Mouse (Mus musculus) right cerebral cortex, adult 18-20 months (tissue): ENCODE results near the gene Abcc8.
A peak's percentile ranks its signal among the peaks of the same experiment; 100 is the strongest.
"Not testable (repeated sequence)": the region's sequence is repeated elsewhere in the genome, so short reads cannot be mapped to it uniquely, and the experiment has no call there.

ENCODE experiments used
- DNase-seq: peaks from one replicate; pipeline ENCODE4 v3.0.0; 2022; ENCODE audit warnings: mixed read lengths

The Abcc8 gene

DNA sequence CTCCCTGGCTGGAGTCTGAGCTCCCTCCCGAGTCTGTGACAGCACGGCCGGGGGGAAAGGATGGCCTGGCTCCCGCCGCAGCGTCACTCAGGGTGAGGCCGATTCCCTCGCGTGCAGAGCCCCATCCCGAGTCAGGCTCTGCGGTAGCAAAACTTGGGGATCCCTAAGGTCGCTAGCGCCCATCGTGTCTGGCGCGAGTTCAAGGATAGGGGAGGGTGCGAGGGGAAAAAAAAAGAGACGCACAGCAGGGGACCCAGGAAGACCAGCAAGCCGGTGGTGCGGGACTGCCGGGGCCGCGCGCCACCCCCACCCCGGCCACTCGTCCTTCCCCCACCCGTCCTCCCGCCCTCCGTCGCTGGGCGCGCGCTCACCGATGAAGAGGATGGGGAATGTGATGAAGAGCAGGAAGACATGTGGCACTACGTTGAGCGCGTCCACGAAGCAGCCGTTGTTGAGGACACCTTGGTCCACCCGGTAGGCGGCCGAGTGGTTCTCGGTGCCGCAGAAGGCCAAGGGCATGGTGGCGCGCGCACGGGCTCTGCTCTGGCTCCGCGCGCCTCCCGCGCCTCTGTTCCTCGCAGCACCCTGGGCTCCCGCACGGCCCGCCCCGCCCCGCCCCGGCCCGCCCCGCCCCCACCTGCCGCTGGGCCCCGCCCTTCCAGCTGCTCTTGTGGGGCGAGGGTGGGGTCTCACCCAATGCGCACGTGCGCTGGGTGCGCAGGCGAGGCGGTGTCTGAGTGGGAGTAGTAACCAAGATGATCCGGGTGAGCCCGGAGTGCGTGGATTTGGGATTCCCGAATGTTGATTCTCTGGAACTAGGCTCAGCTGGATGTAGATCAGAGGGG, at the start of gene Abcc8:
Gene Abcc8, minus strand, starts transcription at position 603 of the 845 bp plus-strand sequence.
- DNase-seq = peak; percentile 63

GRCm38 (mm10) chr7:46226936-46227335, 47.1 kb upstream of the Abcc8 start:
- DNase-seq = no peak

- DNase-seq = peak; percentile 17
These were observed 46.4 kb upstream of the Abcc8 start for GRCm38 (mm10) chr7:46226253-46226652.

GRCm38 (mm10) chr7:46220591-46221129, 40.8 kb upstream of the Abcc8 start:
- DNase-seq = no peak

- no peak for DNase-seq
These were observed 38.6 kb upstream of the Abcc8 start for GRCm38 (mm10) chr7:46218415-46218814.

DNA sequence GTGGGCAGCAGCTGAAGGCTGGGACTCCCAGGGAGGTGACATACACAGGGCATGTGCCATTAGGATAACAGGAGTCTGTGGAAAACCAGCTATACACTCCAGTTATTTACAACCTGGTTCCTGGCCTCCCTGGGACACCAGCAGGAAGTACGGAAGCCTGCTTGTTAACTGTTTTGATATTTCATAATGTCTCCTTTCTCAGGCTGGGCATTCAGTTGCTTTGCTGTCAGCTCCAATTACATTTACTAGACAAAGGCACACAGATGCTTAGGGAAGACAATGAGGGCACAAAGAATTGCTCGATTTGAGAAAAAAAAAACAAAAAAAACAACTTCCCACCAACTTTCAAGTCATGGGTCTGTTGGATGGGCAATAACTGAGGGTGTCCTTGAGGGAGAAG, 36.6 kb upstream of the Abcc8 start:
- no peak for DNase-seq

- no peak for DNase-seq
These were observed 30.4 kb upstream of the Abcc8 start for GRCm38 (mm10) chr7:46210276-46210675.

- DNase-seq = no peak
These were observed 28.3 kb upstream of the Abcc8 start for GRCm38 (mm10) chr7:46208131-46208530.

DNA sequence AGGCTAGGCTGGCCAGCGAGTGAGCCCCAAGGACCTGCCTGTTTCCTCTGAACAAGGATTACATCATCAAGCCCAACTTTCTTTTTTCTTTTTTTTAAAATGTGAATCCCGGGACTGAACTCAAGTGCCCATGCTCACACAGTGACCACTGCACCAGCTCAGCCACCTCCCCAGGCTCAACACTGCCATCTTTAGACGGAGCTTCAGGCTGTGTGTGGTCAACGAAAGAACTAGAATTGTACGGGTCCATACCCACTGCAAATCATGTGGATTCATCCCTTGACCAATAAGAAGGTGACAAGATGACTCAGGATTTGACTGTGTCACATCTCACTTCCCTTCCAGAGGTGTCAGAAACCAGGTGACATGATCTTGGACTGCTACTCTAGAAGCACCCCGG, 24.9 kb upstream of the Abcc8 start:
- DNase-seq = no peak

DNA sequence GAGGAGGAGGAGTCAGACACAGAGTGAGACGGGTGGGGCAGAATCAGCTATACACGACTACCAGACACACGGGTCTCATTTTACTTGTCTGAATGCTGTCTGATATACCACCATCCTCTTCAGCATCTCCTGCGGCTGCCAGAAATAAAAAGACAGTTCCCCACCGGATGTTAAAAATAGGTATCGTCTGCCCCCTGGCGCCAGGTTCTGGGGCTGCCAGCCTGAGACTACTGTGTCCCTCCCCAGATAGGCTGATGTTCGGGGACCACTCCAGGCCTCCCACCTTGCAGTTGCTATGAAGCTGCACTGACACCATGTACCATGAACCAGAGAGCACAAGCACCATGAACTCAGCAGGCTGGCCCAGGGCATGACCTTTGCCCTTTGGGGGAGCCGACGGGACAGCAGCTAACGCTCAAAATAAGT, 24.2 kb upstream of the Abcc8 start:
- peak; percentile 39 for DNase-seq

- DNase-seq = no peak
These were observed 21.8 kb upstream of the Abcc8 start for GRCm38 (mm10) chr7:46201649-46202048.

- no peak for DNase-seq
These were observed 20.2 kb upstream of the Abcc8 start for GRCm38 (mm10) chr7:46200021-46200420.

DNA sequence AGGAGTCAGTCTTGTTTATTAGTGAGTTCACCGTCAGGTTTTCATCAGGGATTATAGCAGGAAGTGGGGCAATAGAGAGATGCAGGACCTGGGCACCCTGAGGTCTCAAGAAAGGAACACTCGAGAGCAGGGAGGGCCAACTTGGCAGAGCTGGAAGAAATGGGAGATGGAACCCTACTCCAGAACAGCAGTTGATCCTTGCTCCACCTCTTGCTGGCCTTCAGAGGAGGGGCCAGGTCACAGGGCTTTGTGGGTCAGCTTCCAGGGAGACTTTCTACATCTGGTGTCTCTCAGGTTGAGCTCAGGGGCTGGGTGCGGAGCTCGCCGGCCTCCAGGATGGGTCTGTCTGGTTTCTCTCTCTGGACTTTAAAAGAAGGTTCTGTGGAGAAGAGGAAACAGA, 15.5 kb upstream of the Abcc8 start:
- DNase-seq = no peak

- no peak for DNase-seq
These were observed 4.4 kb upstream of the Abcc8 start for GRCm38 (mm10) chr7:46184232-46184631.

DNA sequence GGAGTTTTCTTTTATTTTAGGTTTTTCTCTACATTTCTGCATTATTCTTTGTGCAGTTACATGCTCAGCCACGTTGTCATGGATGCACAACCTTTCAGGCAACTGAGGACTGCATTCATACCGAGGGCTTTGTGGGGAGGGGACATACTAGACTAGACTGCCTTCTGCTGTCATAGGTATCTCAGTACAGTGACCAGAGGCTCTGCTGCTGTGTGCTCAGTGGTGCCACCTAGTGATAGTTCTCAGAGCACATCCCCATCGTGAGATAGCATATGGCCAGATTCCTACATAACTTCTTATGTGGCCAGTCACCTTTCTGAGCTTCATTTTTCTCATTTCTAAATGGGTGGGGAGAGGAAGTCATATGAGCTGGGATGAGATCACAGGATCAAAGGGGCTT, 1.8 kb upstream of the Abcc8 start:
- DNase-seq = peak; percentile 54

DNA sequence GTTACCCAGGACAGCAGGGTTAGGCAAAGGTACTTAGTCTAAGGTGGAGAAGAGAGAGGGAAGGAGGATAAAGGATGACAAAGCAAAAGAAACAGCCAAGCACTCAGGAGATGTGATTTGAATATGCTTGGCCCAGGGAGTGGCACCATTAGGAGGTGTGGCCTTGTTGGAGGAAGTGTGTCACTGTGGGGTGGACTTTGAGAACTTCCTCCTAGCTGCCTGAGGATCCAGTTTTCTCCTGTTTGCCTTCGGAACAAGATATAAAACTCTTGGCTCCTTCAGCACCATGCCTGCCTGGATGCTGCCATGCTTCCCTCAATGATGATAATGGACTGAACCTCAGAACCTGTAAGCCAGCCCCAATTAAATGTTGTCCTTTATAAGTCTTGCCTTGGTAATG, 10.9 kb downstream of the Abcc8 start:
- DNase-seq = not testable (repeated sequence)

DNA sequence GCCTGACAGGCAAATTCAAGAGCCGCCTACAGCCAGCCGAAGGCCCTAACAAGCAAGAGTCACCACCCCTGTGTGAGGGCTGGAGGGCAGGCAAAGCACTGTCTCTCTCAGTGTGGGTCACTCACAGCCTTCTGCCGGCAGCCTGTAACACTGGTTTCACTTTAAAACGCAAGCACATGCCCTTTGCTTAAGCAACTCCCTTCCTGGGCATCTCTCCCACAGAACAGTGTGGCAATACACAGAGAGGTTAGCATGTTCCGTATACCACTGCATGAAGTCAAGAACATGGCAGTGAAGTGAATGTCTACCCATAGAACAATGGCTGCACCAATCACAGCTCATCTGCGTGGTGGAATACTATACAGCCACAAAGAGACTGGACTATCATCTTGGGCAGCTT, 11.4 kb downstream of the Abcc8 start:
- no peak for DNase-seq

- DNase-seq = no peak
These were observed 11.9 kb downstream of the Abcc8 start for GRCm38 (mm10) chr7:46167901-46168300.

GRCm38 (mm10) chr7:46165876-46166275, 14.0 kb downstream of the Abcc8 start:
- DNase-seq = no peak

DNA sequence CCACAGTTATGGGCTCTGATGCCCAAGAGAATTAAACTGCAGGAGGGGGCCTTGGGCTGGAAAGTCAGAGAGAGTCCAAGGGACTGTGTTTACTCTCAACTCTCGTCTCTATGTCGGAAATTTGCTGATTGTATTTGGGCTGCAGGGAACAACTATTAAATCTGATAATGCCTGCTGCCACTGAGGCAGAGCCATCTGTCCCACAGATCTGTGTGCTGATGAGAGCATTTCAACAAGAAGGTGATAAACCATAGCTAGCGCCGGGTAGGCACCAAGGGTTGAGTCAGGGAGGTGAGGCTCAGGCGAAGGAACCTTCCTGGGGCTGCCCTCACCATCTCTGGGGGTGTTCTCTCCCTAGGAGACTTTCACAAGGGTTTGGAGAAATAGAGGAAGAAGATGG, 17.1 kb downstream of the Abcc8 start:
- no peak for DNase-seq

DNA sequence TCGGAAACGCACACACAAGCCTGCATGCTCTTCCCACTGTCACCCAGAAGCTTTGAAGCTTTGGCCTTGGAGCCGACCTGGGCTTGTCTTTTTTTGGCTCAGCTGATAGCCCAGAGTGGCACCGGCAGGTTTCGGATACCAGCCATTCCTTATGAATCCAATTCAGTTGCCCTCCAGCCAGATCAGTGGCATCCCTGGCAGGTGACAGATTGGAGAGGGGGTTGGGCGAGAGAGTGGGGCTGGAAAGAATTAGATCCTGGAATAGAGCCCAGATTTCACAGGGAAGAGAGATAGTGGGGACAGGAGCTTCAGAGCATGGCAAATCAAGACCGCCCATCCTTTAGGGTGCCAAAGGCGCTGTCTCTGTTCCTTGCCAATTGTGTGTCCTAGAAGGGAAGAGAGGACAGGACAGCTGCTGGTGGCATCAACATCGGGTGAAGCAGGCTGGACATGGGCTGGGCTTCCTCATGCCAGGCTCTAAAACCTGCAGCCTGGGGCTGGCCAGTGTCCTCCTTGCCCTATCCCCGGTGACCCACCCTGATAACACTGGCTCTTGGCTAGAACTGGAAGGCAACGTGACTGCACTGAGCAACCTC, 17.6 kb downstream of the Abcc8 start:
- no peak for DNase-seq

DNA sequence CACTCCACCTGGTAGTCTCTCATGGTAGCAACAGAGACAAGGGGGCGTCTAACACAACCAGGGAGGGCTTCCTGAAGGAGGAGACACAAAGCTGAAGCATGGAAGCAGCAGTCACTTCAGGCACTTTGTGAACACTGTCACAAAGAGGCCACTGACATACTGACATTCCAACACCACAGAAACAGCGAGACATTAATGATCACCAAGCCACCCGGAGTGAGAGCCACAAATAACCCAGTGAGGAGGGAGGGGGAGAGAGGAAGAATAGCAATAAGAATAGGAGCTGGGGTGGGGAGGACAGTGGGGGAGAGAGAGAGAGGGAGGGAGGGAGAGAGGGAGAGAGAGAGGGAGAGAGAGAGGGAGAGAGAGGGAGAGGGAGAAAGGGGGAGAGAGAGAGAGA, 18.2 kb downstream of the Abcc8 start:
- DNase-seq = no peak

DNA sequence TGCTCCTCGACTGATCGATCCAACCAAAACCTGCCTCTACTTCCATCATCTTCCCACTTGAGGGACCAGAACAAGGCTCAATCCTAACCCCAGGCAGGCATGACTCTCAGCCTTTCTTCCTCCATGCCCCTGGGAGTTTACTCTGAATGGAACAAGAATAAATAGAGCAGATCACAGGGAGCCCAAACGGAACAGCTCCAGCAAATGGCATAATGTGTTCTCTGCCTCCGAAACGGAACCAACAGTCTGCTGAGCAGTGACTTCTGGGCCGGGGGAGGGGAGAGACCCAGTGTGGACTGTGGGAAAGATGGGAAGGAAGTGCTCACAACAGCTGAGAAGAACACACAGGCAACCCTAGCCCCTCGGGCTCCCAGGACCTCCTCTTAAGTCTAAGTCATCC, 22.1 kb downstream of the Abcc8 start:
- no peak for DNase-seq
